Mouse (Mus musculus) embryonic stem cell, embryonic (primary cell): ENCODE results near the gene Cfap46.

ENCODE experiments used
- CTCF ChIA-PET, 4 experiments: fragments of 300-600 bp in 2 of 4; fragments of 350-600 bp in 2 of 4; sonication (Branson Sonifier 250); formaldehyde crosslinking; loops; one replicate each; lab custom pipeline; 2022; ENCODE audit warnings: inconsistent platforms in 2 of 4; lab: Charles Lee
- POLR2A ChIA-PET, 4 experiments: fragments of 300-600 bp in 2 of 4; fragments of 350-600 bp in 2 of 4; sonication (Branson Sonifier 250); formaldehyde crosslinking; loops; one replicate each; lab custom pipeline; 2022; ENCODE audit warnings: antibody characterized with exemption in 4 of 4, inconsistent platforms in 1 of 4; lab: Charles Lee

Gene Cfap46

DNA sequence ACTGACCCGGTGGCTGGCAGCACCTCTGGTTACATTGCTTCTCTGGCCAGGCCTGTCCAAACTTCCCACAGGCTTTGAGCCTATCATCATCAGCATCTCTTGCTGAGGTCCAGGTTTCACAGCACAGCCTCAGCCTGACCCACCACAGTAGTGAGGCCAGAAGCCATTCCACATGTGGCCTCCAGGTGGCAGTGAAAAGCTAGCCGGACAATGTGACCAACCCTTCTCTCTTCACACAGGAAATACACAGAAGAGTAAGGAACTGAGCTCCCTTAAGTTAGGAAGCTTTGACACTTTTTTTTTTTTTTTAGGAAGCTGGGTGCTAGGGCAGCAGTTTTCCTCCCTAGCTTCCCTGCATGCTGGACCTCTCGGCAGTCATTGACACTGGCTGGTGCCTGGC lies 93.3 kb downstream of the Cfap46 start:
- ChIA-PET CTCF (interaction anchor here (0.5 to 2.7 kb wide), 43 partner anchors 9 to 1998 kb away, joined by 3 to 16 read pairs (median 4); partner anchors contain the start of genes Cfap46 (in 2 of the 4), Lrrc27 (in 1 of the 4) and Stk32c (in 1 of the 4)), POLR2A (interaction anchor here in 3 of 4 experiments (0.6 to 4.1 kb wide), 12 partner anchors 9 to 695 kb away, joined by 3 to 25 read pairs (median 3); partner anchors contain the start of genes Lrrc27 (in 1 of the 3) and Stk32c (in 1 of the 3))

DNA sequence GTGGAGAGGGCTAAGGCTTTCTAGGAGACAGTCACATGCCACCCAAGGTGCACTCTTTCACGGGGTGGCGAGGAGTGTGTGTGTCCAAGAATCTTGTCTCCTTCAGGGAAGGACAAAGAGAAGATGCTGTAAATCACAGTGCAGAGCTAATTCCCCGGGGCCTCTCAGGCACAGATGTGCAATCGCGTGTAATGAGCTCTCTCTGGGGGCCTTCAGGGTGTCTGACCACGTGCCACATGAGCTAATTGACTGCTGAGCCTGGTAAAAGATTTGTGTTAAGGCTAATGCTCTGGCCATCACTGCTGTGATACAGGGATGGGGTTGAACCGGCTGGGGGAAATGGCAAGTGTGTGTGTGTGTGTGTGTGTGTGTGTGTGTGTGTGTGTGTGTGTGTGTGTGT lies 95.7 kb downstream of the Cfap46 start:
- CTCF ChIA-PET = interaction anchor here in 2 of 4 experiments (0.5 to 4.9 kb wide), 5 partner anchors 28 to 1535 kb away, joined by 3 to 23 read pairs (median 6); no protein-coding TSS in a partner anchor
- POLR2A ChIA-PET = interaction anchor here in 1 of 4 experiments (0.6 kb wide), 1 partner anchor 224 kb away, joined by 4 read pairs; no protein-coding TSS in a partner anchor

DNA sequence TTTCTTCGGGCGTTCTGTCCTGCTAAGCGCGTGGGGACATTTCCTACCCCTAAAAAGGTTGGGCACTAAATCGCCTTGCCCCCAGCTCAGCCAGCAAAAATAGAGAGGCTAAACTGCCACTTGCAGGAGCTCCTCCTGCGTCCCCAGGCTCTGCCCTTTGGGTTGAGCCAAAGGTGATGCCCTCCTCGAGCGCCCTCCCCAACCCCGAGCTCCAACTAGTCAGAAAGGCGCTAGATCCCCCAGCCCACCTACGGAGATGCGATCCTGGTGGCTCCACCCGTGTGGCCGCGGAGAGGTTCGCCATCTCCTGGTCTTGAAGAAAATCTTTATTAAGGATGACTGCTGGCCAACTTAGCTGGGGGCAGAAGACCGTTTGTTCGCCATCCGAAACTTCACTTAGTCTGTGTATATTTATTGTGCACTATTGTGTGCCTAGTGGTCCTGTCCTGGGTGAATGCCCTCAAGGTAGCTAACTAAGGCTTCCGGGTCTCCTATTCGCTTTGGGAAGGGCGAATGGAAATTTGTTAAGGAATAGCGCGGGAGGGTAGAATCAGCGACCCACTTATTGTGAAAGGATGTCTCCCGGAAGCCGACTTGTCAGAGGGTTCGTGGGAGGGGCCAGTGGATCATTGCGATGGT lies 98.3 kb downstream of the Cfap46 start:
- CTCF ChIA-PET = interaction anchor here (0.5 to 4.9 kb wide), 13 partner anchors 8 to 519 kb away, joined by 3 to 23 read pairs (median 4); no protein-coding TSS in a partner anchor
- POLR2A ChIA-PET = interaction anchor here in 3 of 4 experiments (0.7 to 1.5 kb wide), 5 partner anchors 10 to 282 kb away, joined by 3 to 6 read pairs (median 3); no protein-coding TSS in a partner anchor

DNA sequence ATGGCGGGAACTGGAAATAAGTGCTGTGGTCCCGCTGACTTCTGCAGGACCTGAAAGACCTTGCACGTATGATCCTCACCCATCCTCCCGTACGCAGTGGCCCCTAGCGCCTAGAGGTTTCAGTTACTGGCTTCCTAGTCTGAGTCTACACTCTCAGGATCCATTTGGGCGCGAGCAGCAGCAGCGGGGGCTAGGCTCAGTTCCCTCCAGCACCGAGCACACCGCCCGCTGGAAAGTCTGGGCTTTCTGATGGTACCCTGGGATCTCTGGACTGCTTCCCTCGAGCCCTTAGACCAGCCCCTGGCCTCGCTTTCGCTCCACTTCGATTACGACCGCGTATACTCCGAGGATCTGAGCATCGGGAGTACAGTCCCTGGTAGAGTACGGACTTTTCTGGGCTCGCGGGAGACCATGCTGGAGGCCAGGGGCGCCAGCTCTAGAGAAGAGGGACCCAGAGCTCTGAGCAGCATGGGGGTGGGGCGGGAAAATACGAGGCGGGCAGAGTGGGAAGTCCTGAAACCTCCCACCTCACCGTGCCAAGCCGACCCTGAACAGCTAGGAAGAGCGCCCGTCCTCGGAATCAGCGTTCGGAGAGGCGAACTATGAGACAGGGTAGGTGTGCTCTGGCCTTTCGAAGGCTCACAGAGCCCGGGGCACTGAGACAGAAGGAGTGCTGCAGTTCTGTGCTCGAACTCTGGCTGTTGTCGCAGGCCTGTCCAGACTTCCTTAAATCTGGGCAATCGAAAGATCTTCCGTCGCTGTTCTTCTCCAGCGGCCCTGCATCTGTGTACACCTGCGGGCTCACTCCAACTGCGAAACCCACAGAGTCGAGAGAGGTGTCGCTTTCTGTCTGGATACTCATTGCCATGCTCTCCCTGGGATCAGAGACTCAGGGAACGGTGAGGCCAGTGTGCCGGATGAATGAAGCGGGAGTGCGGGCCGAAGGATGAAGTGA lies 99.1 kb downstream of the Cfap46 start:
- ChIA-PET POLR2A (interaction anchor here in 2 of 4 experiments (0.7 to 1.5 kb wide), 3 partner anchors 44 to 281 kb away, joined by 3 to 4 read pairs (median 3); no protein-coding TSS in a partner anchor), CTCF (interaction anchor here in 2 of 4 experiments (0.6 to 4.9 kb wide), 8 partner anchors 7 to 454 kb away, joined by 3 to 23 read pairs (median 4); no protein-coding TSS in a partner anchor)

DNA sequence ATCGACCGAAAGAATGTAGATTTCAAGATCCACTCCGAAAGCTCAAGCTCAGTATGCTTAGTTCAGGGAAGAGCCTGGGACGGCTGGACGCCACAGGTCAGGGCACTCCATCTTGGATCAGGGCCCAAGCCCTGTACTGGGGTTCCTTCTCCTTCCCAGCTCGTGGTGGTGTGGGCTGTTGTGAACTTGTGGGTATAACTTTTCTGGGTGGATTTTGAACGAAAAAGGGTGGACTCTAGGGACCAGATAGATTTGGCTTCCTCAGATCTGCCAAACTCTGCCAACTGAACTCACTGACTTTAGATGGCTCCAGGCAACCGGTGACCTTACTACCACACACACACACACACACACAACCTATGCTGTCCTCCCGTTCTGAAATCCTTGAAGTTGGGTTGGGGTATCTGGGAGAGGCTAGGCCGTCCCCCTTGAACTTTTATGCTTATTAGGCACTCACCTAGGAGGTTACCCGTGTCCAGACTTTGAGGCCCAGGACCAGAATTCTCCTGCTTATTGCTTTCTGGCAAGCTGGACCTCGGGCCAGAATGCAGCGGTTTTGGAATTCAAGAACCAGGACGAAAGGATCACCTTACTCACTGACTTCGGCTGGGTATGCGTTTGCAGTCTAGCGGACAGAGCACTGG lies 100.4 kb downstream of the Cfap46 start:
- POLR2A ChIA-PET = interaction anchor here in 1 of 4 experiments (0.6 kb wide), 1 partner anchor 368 kb away, joined by 5 read pairs; no protein-coding TSS in a partner anchor
- CTCF ChIA-PET = interaction anchor here in 1 of 4 experiments (0.7 kb wide), 1 partner anchor 558 kb away, joined by 4 read pairs; no protein-coding TSS in a partner anchor

DNA sequence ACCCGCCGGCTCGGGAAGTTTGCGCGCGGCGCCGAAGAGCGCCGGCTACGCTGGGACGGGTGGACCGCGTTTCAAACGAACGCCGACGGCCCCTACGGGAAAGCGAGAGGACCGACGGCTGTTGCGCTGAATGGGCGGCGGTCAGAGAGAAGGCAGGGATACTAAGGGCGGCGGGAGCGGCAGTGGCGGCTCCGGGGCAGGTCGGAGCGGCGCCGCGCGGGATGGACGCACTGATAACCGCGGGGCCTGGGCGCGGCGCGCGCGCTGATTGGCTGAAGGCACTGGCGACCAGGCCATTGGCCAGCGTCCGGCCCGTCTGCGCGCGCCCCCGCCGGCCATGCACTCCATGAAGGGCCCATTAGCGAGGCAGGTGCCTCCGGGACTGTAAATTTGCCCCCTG lies 101.0 kb downstream of the Cfap46 start, which contains the start of gene Nkx6-2:
TSS of gene Nkx6-2 (minus strand) at position 203 of the 400 bp plus-strand sequence.
- ChIA-PET CTCF (no interaction called here), POLR2A (no interaction called here)

DNA sequence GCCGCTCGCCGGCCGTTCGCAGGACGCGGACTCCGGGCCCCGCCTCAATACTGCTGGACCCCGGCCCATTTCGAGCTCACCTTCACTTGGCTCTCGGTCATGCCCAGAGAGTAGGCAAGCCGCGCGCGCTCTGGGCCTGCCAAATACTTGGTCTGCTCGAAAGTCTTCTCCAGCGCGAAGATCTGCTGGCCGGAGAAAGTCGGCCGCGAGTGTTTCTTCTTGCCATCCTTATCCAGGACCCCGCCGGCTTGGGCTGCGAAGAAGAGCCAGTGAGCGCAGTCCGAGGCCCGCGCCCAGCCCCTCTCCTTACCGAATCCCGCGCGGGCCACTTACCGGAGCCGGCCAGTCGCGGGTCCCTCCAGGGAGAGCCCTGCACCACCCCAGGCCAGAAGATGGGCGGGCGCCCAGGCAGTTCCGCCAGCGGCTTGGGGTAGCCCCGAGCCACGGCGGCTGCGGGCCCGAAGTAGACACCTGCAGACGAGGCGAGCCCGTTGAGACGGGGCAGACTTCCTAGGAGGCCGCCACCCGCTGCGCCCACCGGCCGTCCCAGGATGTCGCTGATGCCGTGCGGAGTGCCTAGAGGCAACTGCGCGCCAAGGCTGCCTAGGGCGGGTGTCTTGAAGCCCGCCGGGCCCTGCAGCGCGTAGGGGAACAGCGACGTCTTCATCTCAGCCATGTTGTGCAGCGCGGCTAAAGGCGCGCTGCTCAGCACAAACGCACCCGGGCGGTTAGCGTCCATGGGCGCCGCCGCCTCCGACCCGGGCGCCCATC lies 101.6 kb downstream of the Cfap46 start:
- ChIA-PET CTCF (no interaction called here), POLR2A (interaction anchor here in 3 of 4 experiments (0.6 to 2.8 kb wide), 5 partner anchors 8 to 15 kb away, joined by 3 to 25 read pairs (median 7); no protein-coding TSS in a partner anchor)

DNA sequence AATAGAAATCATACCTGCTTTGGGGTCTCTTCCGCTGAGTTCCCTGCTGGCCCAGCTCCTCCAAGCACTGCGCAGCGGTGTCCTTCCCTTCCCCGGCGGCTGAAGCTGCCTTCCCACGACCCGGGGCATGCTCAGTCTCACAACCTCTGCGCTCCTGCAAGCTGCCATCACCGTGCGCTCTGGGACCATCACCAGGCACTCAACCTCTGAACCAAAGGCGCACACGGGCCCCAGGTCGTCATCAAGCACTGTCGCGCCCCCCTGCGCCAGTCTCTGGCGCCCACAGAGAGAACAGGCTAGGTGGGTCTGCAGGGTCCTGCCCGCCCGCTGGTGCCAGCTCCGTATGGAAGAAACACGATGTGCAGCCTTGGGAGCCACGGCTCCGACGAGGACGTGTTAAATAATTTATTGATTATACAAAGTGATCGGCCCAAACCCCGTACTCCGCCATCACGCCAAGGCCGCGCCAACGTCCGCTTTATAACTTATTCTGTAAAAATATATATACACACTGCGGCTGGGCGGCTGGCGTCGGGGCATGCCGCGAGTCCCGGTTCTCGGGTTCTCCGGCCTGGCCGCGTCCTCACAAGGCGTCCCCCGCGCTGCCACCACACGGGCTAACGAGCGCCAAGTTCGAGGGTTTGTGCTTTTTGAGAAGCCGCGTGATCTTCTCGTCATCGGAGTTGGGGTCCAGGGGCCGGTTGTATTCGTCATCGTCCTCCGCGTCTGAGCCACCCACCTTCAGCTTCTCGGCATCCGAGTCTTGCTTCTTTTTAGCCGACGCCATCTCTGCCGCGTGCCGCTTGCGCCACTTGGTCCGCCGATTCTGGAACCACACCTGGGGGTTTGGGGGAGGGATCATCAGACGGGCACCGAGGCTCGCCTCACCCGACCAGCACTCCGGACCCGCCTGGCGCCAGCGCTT lies 102.5 kb downstream of the Cfap46 start:
- ChIA-PET POLR2A (interaction anchor here in 3 of 4 experiments (0.6 to 2.8 kb wide), 8 partner anchors 9 to 335 kb away, joined by 3 to 25 read pairs (median 5); partner anchors contain the start of gene Pwwp2b (in 1 of the 3)), CTCF (interaction anchor here in 3 of 4 experiments (0.6 to 2.0 kb wide), 4 partner anchors 9 to 513 kb away, joined by 3 to 8 read pairs (median 4); no protein-coding TSS in a partner anchor)

DNA sequence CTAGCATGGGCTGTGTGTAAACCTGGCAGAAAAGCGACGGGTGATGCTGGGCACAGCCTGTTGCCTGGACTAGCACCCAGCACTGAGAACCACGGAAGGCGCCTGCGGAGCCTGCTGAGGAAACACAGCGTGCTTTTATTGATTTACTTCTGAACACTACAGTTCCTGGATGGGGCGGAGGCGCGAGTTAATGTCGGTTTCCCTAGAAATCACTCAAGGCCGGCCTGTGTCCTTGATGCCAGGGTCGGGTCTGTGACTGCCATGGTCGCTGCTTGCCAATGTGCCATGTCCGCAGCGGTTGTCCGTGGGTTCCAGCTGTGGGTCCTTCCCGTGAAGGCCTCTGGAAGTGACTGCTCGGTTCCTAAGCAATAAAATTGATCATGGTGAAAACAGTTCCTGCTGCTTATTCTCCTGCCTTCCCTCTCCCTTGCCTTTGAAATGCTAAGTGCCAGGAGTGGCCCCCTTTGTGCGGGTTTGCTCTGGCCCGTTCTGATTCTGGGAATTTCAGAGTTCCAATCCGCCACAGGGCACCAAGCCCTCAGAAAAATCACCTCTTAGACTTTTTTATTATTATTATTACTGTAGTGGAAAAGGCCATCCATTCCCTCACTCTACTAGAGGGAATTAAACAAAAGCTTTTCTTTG lies 104.2 kb downstream of the Cfap46 start:
- CTCF ChIA-PET = interaction anchor here in 2 of 4 experiments (2.0 to 4.1 kb wide), 2 partner anchors 11 kb away, joined by 8 to 16 read pairs; no protein-coding TSS in a partner anchor
- POLR2A ChIA-PET = interaction anchor here in 1 of 4 experiments (1.4 to 2.8 kb wide), 2 partner anchors 11 to 18 kb away, joined by 3 to 25 read pairs; no protein-coding TSS in a partner anchor

DNA sequence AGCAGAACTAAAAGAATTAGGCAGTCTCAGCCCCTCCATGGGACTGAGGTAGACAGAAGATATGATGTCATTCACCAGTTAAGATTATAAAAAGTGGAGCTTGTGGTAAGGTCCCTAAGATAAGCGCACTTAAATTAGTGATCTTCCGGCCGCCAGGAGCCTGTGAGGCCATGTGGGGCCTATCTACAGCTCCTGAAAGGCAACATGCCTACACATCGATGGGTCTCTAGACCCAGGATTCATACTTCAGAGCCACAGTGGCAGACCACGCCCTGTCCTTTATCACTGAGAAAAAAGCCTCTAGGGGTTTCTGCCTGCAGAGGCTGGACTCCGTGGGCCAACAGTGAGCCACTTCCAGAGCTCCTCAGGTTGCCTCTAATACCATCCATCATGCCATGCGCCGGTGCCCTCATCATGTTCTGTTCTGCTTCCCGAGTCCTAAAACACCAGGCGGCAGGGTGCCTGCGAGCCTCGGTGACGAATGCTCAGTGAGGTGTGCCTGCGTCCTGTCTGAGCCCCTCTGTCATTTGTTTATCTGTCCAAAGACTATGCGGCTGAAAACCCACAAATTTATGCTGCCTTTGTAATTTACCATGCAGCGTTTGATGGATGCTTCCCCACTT lies 107.4 kb downstream of the Cfap46 start:
- POLR2A ChIA-PET = interaction anchor here in 1 of 4 experiments (1.1 kb wide), 1 partner anchor 14 kb away, joined by 3 read pairs; no protein-coding TSS in a partner anchor
- CTCF ChIA-PET = interaction anchor here in 2 of 4 experiments (0.7 to 1.9 kb wide), 2 partner anchors 14 kb away, joined by 3 to 8 read pairs; no protein-coding TSS in a partner anchor

DNA sequence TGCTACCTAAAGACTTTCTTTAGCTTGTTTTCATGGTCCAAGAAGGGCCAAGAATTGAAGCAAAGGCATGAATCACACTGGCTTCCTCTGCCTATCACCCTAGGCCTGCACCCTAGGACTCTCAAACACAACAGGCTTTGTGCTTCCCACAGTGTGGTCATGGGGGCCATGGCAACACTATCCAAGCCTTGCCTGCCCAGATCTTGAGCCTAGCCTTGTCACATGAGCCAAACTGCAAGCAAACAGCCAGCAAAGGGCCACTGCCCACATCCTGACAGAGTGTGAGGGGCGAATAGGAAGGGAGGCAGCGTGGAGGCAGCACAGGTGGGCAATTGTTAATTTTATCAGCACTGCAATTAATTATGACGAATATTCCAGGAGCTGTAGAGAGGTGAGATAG lies 111.0 kb downstream of the Cfap46 start:
- ChIA-PET POLR2A (interaction anchor here in 1 of 4 experiments (1.2 kb wide), 1 partner anchor 9 kb away, joined by 3 read pairs; no protein-coding TSS in a partner anchor), CTCF (interaction anchor here in 1 of 4 experiments (1.1 kb wide), 1 partner anchor 88 kb away, joined by 3 read pairs; no protein-coding TSS in a partner anchor)

DNA sequence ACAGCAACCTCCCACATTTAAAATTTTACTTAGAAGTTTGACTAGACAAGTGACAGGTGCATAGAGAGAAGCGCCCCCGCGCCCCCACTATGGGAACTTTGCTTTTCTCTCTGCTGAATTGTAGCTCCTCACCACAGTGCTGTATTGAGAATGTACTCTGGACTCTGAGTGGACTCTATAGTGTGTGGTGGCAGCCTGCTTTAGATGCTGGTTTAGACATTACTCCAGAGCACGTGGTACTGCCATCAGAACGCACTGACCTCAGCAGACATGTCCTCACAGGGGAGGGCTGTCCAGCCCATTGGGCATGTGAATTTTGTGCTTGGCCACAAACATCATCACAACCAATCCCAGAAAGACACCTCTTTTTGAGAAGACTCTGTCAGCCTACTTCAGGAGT lies 112.8 kb downstream of the Cfap46 start:
- ChIA-PET CTCF (no interaction called here), POLR2A (interaction anchor here in 2 of 4 experiments (0.5 to 0.6 kb wide), 2 partner anchors 250 to 468 kb away, joined by 3 to 4 read pairs; no protein-coding TSS in a partner anchor)

DNA sequence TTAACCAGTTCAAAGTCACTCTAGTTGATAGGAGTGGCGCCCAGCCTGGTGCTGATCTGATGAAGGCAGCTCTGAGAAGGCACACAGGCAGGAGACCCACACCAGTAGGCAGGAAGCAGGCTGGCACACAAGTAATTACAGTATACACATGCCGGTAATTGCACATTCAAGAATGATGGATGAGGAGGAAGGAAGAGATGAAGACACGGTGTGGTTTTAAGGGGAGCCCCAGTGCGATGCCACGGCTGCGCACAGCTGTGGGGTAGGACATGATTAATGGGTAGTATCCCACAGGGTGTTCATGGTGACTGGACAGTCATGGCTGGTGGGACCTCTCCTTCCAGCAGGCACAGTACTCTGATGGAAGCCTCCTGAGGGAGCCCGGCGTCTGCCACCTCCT lies 117.1 kb downstream of the Cfap46 start:
- ChIA-PET CTCF (no interaction called here), POLR2A (no interaction called here)

DNA sequence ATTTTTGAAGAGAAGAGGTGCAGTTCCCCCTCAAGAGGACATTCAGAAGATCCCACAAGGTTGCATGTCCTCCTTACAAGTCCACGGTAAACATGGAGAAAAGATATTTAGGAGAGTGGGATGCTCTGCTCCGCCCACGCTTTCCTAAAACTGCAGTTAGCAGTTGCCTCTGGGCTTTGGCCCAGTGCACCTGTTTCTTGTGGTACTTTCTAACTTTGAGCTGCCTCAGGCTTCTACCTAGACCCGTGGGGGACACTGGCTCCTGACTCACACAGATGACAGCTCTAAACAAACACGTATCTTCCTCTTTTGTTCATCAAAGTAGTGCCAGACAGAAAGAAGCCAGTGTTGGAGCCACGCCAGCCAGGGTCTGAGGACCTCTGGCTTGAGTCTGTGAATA lies 117.6 kb downstream of the Cfap46 start:
- ChIA-PET CTCF (no interaction called here), POLR2A (interaction anchor here in 1 of 4 experiments (0.6 kb wide), 1 partner anchor 1285 kb away, joined by 3 read pairs; no protein-coding TSS in a partner anchor)
